Mouse (Mus musculus): Measurements from ENCODE around the gene Rhoh.
A peak's percentile ranks its signal among the peaks of the same experiment; 100 is the strongest.

The Rhoh gene

GRCm38 (mm10) chr5:65933258-65933657 is 72.2 kb downstream of the Rhoh start:
- no peak for DNase-seq

GRCm38 (mm10) chr5:65933764-65934163 is 72.8 kb downstream of the Rhoh start:
- no peak for DNase-seq

GRCm38 (mm10) chr5:65934783-65935182 is 73.8 kb downstream of the Rhoh start, which contains the start of gene Chrna9:
Chrna9 (plus strand) TSS chr5:65934921.
- no peak for DNase-seq

GRCm38 (mm10) chr5:65937011-65937726 is 76.2 kb downstream of the Rhoh start:
- no peak for DNase-seq

GRCm38 (mm10) chr5:65937998-65938715 is 77.1 kb downstream of the Rhoh start:
- DNase-seq, result peak; percentile 70

- DNase-seq, result no peak
Measured at GRCm38 (mm10) chr5:65941145-65941544, 80.1 kb downstream of the Rhoh start.
